Mouse (Mus musculus) brain, embryonic 14.5 days (tissue): ENCODE measurements around the gene Rreb1.

Source experiments
- CTCF ChIP-seq: fragments of 200-500 bp; IDR thresholded peaks from 2 replicates; pipeline ENCODE4 v1.5.1; 2012; ENCODE audit warnings: inconsistent platforms, mild to moderate bottlenecking, moderate library complexity, borderline replicate concordance; ENCODE audit not compliant: insufficient read depth, insufficient read length; ENCODE audit errors: extremely low read depth
- POLR2A ChIP-seq: fragments of 200-500 bp; IDR thresholded peaks from 2 replicates; pipeline ENCODE4 v1.6.1; 2012; ENCODE audit warnings: mild to moderate bottlenecking, inconsistent platforms, borderline replicate concordance; ENCODE audit not compliant: poor library complexity, insufficient read depth, insufficient read length, severe bottlenecking; ENCODE audit errors: extremely low read depth

DNA sequence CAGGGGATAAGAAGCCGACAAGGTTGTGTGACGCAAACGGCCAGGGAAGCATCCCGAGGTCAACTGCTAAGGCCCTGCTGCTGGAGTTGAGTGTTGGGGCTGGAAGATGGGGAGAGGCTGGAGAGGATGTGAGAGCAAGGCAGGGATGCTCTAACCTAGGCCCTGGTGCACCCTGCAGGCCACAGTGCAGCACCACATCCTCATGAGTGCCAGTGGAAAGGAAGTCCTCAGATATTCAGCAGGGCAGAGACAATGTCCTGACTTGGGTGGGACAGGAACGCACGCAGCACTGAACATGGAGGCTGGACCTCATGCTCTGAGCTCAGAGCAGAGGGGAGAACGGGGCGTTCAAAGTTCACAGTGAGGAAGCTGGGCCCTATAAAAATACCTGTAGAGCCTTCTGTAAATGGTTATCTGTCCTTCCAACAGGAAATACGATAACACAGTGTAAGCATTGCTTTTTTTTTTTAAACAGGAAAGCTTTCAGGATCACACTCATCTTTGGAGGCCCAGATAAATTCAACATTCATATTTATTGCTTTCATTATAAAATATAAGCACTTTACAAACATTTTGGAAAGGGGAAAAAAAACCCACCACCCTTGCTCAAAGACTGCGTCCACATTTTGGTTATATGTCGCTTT, 192.8 kb downstream of the Rreb1 start:
- TF ChIP-seq CTCF (peak; percentile 29; the same call in 1 of the 2 replicates), POLR2A (no peak)
